Mouse (Mus musculus): ENCODE results near the gene Ciz1.

DNA sequence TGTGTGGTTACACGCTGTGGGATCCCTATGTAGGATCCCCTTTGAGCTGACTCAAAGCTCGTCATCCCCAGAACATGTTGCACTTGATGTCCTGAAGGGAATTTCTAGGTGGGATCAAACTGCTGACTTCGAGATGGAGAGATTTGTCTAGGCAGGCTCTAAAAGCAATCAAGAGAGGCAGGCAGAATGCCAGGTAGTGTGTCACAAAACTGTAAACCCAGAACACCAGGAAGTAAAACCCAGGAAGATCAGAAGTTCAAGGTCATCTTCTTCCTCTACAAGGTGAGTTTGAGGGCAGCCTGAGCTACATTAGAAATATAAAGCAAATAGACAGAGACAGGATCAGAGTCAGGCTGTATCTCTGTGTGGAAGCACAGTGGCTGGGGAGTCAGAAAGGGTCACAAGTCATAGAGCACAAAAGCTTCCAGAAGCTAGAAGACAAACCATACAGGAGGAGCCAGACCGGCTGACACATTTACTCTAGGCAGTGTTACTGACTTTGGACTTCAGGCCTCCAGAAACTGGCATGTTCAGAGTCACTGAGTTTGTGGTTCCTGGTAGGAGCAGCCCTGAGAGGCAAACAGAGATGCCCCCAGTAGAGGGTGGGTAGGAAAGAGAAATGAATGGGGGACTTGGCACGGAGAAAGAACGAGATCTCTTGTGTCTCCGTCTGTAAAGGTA is 55.2 kb downstream of the Ciz1 start:
- TF ChIP-seq CTCF (IDR thresholded peaks at IDR 0.05; ENCODE audit: extremely low read depth, insufficient read depth, low read length) (no peak), POLR2A (IDR thresholded peaks at IDR 0.05; ENCODE audit: extremely low read depth, insufficient read depth, low read length) (no peak)
